Mouse (Mus musculus) embryonic facial prominence, embryonic 15.5 days (tissue): Measurements from ENCODE around the gene Dgki. TPM values are rescaled to one million over a fixed set of nuclear protein-coding genes. Genes with fewer than 3 reads are reported as not detected.
A peak's percentile ranks its signal among the peaks of the same experiment; 100 is the strongest.

ENCODE experiments used
- ATAC-seq: fragments of 200-750 bp; cut with Nextera tagmentation; 2 replicates; pipeline ENCODE4 v1.8.0; 2017; ENCODE audit warnings: low read depth, moderate TSS enrichment; ENCODE audit not compliant: insufficient number of reproducible peaks, low FRiP score, low TSS enrichment
- H3K27ac ChIP-seq: fragments of 300-500 bp; sonication (generic); replicated peaks from 2 replicates; pipeline ENCODE4 v1.5.1; 2015; ENCODE audit warnings: mild to moderate bottlenecking, inconsistent platforms
- H3K27me3 ChIP-seq: fragments of 300-500 bp; sonication (generic); 2 replicates; pipeline ENCODE4 v1.6.1; 2015; ENCODE audit warnings: inconsistent platforms
- H3K36me3 ChIP-seq: fragments of 300-500 bp; sonication (generic); 2 replicates; pipeline ENCODE4 v1.6.1; 2015; ENCODE audit warnings: mild to moderate bottlenecking, inconsistent platforms
- H3K4me1 ChIP-seq: fragments of 300-500 bp; sonication (generic); 2 replicates; pipeline ENCODE4 v1.6.1; 2015; ENCODE audit warnings: inconsistent platforms
- H3K4me2 ChIP-seq: fragments of 300-500 bp; sonication (generic); replicated peaks from 2 replicates; pipeline ENCODE4 v1.6.1; 2015; ENCODE audit warnings: mild to moderate bottlenecking, inconsistent platforms
- H3K4me3 ChIP-seq: fragments of 300-500 bp; sonication (generic); replicated peaks from 2 replicates; pipeline ENCODE4 v1.5.1; 2015; ENCODE audit warnings: mild to moderate bottlenecking, inconsistent platforms
- H3K9ac ChIP-seq: fragments of 300-500 bp; sonication (generic); 2 replicates; pipeline ENCODE4 v1.6.1; 2015; ENCODE audit warnings: inconsistent platforms
- H3K9me3 ChIP-seq: fragments of 300-500 bp; sonication (generic); replicated peaks from 2 replicates; pipeline ENCODE4 v1.6.1; 2016; ENCODE audit warnings: inconsistent platforms
- WGBS: fragments of 180-500 bp; shearing (Covaris S2); methylation state at CpG from one replicate; pipeline ENCODE4 v1.1.7; 2015; 5-methylcytosine and 5-hydroxymethylcytosine counted together
- polyA plus RNA-seq: library from polyadenylated mRNA; unstranded; fragments of >200 nt; fragmentation: Nextera tagmentation; extraction: Ambion mirVana; gene quantifications from 2 replicates; pipeline ENCODE4 v1.2.1, GENCODE M21; 2015

Dgki gene
- polyA plus RNA-seq, 1 experiment from 2014 or later, result 0.83 TPM

- ATAC-seq, result no peak
- no peaks in the 10 kb centered on the region for H3K27me3 ChIP-seq
- H3K9ac ChIP-seq, result no peak overlapping the region
- peaks cover 7% of the 10 kb centered on the region; the same call in 1 of the 2 replicates for H3K36me3 ChIP-seq
- peak overlapping the region; percentile 63 for H3K27ac ChIP-seq
- peaks cover 20% of the 10 kb centered on the region for H3K4me1 ChIP-seq
- 84% methylated on average over 9 of the region's 9 CpGs for WGBS
- no peaks in the 10 kb centered on the region for H3K9me3 ChIP-seq
- no peak overlapping the region for H3K4me3 ChIP-seq
- H3K4me2 ChIP-seq, result no peak overlapping the region
Observed at GRCm38 (mm10) chr6:37325906-37326602, 26.1 kb upstream of the Dgki start.

GRCm38 (mm10) chr6:37325076-37325475 is 25.1 kb upstream of the Dgki start:
- Histone ChIP-seq H3K27ac (no peak overlapping the region), H3K36me3 (0 out of 2 replicates have a peak, but pooled peaks cover 3% of the 10 kb centered on the region), H3K4me3 (no peak overlapping the region), H3K9ac (no peak overlapping the region), H3K4me2 (no peak overlapping the region), H3K9me3 (no peaks in the 10 kb centered on the region), H3K4me1 (peaks cover 14% of the 10 kb centered on the region), H3K27me3 (no peaks in the 10 kb centered on the region)
- no peak for ATAC-seq
- 74% methylated on average over 3 of the region's 3 CpGs for WGBS

- Histone ChIP-seq H3K36me3 (no peaks in the 10 kb centered on the region), H3K4me3 (no peak overlapping the region), H3K27me3 (no peaks in the 10 kb centered on the region), H3K4me2 (no peak overlapping the region), H3K27ac (no peak overlapping the region), H3K9ac (no peak overlapping the region), H3K4me1 (peaks cover 14% of the 10 kb centered on the region), H3K9me3 (no peaks in the 10 kb centered on the region)
- ATAC-seq, result no peak
- whole genome bisulfite sequencing, result 90% methylated on average over 7 of the region's 7 CpGs
Observed at GRCm38 (mm10) chr6:37322641-37323040, 22.7 kb upstream of the Dgki start.

- Histone ChIP-seq H3K27ac (no peak overlapping the region), H3K27me3 (no peaks in the 10 kb centered on the region), H3K9me3 (no peaks in the 10 kb centered on the region), H3K9ac (no peak overlapping the region), H3K36me3 (no peaks in the 10 kb centered on the region), H3K4me2 (no peak overlapping the region), H3K4me3 (no peak overlapping the region), H3K4me1 (peaks cover 10% of the 10 kb centered on the region)
- WGBS, result 86% methylated on average over 9 of the region's 9 CpGs
- ATAC-seq, result no peak
Observed at GRCm38 (mm10) chr6:37322088-37322487, 22.1 kb upstream of the Dgki start.

- Histone ChIP-seq H3K4me1 (no peaks in the 10 kb centered on the region), H3K9ac (no peak overlapping the region), H3K36me3 (no peaks in the 10 kb centered on the region), H3K4me3 (no peak overlapping the region), H3K9me3 (no peaks in the 10 kb centered on the region), H3K27ac (no peak overlapping the region), H3K4me2 (no peak overlapping the region), H3K27me3 (no peaks in the 10 kb centered on the region)
- ATAC-seq, result no peak
- WGBS, result 80% methylated on average over 5 of the region's 5 CpGs
Observed at GRCm38 (mm10) chr6:37317904-37318303, 17.9 kb upstream of the Dgki start.

- no peak overlapping the region for H3K9ac ChIP-seq
- ATAC-seq, result no peak
Observed at GRCm38 (mm10) chr6:37315440-37315839, 15.5 kb upstream of the Dgki start.

GRCm38 (mm10) chr6:37310601-37311000 is 10.6 kb upstream of the Dgki start:
- Histone ChIP-seq H3K9ac (no peak overlapping the region), H3K27ac (no peak overlapping the region), H3K9me3 (no peaks in the 10 kb centered on the region), H3K4me3 (no peak overlapping the region), H3K36me3 (no peaks in the 10 kb centered on the region), H3K27me3 (no peaks in the 10 kb centered on the region), H3K4me1 (no peaks in the 10 kb centered on the region), H3K4me2 (no peak overlapping the region)
- WGBS, result 83% methylated on average over 4 of the region's 4 CpGs
- ATAC-seq, result no peak

More at GRCm38 (mm10) chr6:37315440-37315839, 15.5 kb upstream of the Dgki start:
- H3K9me3 ChIP-seq, result no peaks in the 10 kb centered on the region
- H3K4me2 ChIP-seq, result no peak overlapping the region
- no peaks in the 10 kb centered on the region for H3K4me1 ChIP-seq
- no peak overlapping the region for H3K27ac ChIP-seq
- no peaks in the 10 kb centered on the region for H3K36me3 ChIP-seq
- H3K27me3 ChIP-seq, result no peaks in the 10 kb centered on the region
- H3K4me3 ChIP-seq, result no peak overlapping the region

GRCm38 (mm10) chr6:37306616-37307015 is 6.6 kb upstream of the Dgki start:
- WGBS, result 68% methylated on average over 1 of the region's 1 CpGs
- no peaks in the 10 kb centered on the region for H3K36me3 ChIP-seq
- no peak for ATAC-seq
- no peaks in the 10 kb centered on the region for H3K9me3 ChIP-seq
- H3K27me3 ChIP-seq, result peaks cover 5% of the 10 kb centered on the region
- no peak overlapping the region for H3K4me3 ChIP-seq
- H3K27ac ChIP-seq, result no peak overlapping the region
- no peak overlapping the region for H3K4me2 ChIP-seq
- no peaks in the 10 kb centered on the region for H3K4me1 ChIP-seq
- no peak overlapping the region for H3K9ac ChIP-seq

- H3K9ac ChIP-seq, result no peak overlapping the region
- peaks cover 42% of the 10 kb centered on the region for H3K27me3 ChIP-seq
Observed at GRCm38 (mm10) chr6:37300492-37300891, 508 bp upstream of the Dgki start.

GRCm38 (mm10) chr6:37298982-37299381 is 1.0 kb downstream of the Dgki start:
- peaks cover 11% of the 10 kb centered on the region for H3K4me1 ChIP-seq
- no peak for ATAC-seq
- no peak overlapping the region for H3K9ac ChIP-seq
- no peaks in the 10 kb centered on the region for H3K9me3 ChIP-seq
- H3K27ac ChIP-seq, result no peak overlapping the region
- no peaks in the 10 kb centered on the region for H3K36me3 ChIP-seq
- peak overlapping the region; percentile 56 for H3K4me3 ChIP-seq
- WGBS, result 31% methylated on average over 4 of the region's 4 CpGs
- H3K27me3 ChIP-seq, result peaks cover 42% of the 10 kb centered on the region
- H3K4me2 ChIP-seq, result peak overlapping the region; percentile 98

More at GRCm38 (mm10) chr6:37300492-37300891, 508 bp upstream of the Dgki start:
- no peak overlapping the region for H3K27ac ChIP-seq
- ATAC-seq, result no peak
- H3K4me1 ChIP-seq, result peaks cover 11% of the 10 kb centered on the region
- H3K36me3 ChIP-seq, result no peaks in the 10 kb centered on the region
- H3K4me3 ChIP-seq, result peak overlapping the region; percentile 56; the same call in 1 of the 2 replicates
- peak overlapping the region; percentile 98 for H3K4me2 ChIP-seq
- WGBS, result 11% methylated on average over 13 of the region's 13 CpGs
- no peaks in the 10 kb centered on the region for H3K9me3 ChIP-seq

- no peak overlapping the region for H3K27ac ChIP-seq
- WGBS, result 41% methylated on average over 8 of the region's 8 CpGs
- H3K27me3 ChIP-seq, result peaks cover 42% of the 10 kb centered on the region
- no peaks in the 10 kb centered on the region for H3K9me3 ChIP-seq
- peaks cover 12% of the 10 kb centered on the region for H3K4me1 ChIP-seq
- ATAC-seq, result no peak
- H3K4me2 ChIP-seq, result no peak overlapping the region
- no peak overlapping the region for H3K9ac ChIP-seq
- H3K36me3 ChIP-seq, result no peaks in the 10 kb centered on the region
- H3K4me3 ChIP-seq, result no peak overlapping the region
Observed at GRCm38 (mm10) chr6:37297744-37298482, 2.1 kb downstream of the Dgki start.
